In the genomic region with DNA sequence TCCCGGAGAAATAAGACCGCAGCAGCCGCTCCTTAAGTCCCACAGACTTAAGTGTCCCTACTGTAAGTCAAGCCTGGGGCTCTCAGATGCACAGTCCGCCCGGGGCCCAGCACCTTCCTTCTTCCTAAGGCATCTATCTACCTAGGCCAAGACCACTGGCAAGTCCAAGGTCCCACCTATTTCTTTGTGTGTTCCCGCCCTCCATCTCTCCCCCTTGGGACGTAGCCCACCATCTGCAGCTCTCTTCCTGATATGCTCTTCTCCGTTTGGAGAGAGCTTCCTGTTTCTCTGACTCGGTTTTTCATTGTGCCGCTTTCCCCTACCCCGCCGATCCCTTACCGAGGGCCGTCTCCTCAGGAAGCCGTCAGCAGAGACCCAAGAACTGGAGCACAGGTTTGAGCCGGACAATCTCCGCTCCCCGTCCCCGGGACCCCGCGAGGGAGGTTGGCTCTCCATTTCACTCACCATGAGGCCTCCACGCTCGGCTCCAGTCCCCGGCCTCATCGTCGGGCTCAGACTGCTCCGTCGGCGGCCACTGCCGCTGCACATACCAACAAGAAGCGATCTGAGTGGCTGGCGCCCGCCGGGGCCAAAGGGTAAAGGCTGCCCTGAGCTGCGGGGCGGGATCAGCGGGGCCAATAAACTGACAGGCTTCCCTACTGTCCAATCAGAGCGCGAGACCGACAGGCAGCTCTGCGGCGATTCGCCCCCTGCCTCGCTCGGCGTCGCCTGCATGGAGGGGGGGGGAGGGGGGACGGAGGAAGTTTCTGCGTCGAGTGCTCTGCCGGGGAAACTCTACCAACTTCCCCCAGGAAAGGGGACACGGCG, we compare ENCODE assay signal across 8 mouse cellular contexts. TPM values are rescaled to one million over a fixed set of nuclear protein-coding genes. Genes with fewer than 3 reads are reported as not detected.
DNase-seq lines count a peak whose midpoint lies in the region; ATAC-seq lines count a peak whose summit lies in the region.

A gene (minus strand): TSS at position 601 of the 828 bp plus-strand sequence.

- peak; percentile 78 for ATAC-seq in megakaryocyte progenitor cell, adult 5-6 weeks (replicated peaks; ENCODE audit: poor library complexity)

- DNase-seq in adipocyte (ENCODE audit: low spot score) = peak; percentile 99
- DNase-seq in embryo, embryonic 10 days (ENCODE audit: low spot score) = peak; percentile 98
- peak; percentile 100 for DNase-seq in gastrocnemius, postnatal 10 days
- DNase-seq in induced T-regulatory cell, adult 2 months (ENCODE audit: low read depth) = peak; percentile 99
- peak; percentile 97 to 99 for DNase-seq in left cerebral cortex, adult 9 months (ENCODE audit: low spot score in 2 of 2)
- peak; percentile 100 for DNase-seq in right cerebral cortex, postnatal 14 days
- peak; percentile 100 for DNase-seq in urinary bladder, postnatal 36 days (ENCODE audit: low spot score in 2 of 2)

RNA-seq across cellular contexts. Expression of the gene that starts here (rescaled TPM):
- 10 to 100 TPM; 49.1 to 52.5 TPM for total RNA-seq in gastrocnemius, postnatal 10 days (2021)
- total RNA-seq in megakaryocyte progenitor cell, adult 5-6 weeks (2015) = 119 and 125 TPM in 2 replicates
- total RNA-seq in megakaryocyte progenitor cell, adult 5-6 weeks (2017) = 182 and 240 TPM in 2 replicates

Comparison
In these comparisons a context has a peak if more than half of its experiments do, and no peak if none do; other contexts are left out.
1. Peak in every context shown above with its lines: DNase-seq and ATAC-seq.